Mouse (Mus musculus): ENCODE data around the gene 5730596B20Rik.

The 5730596B20Rik gene

DNA sequence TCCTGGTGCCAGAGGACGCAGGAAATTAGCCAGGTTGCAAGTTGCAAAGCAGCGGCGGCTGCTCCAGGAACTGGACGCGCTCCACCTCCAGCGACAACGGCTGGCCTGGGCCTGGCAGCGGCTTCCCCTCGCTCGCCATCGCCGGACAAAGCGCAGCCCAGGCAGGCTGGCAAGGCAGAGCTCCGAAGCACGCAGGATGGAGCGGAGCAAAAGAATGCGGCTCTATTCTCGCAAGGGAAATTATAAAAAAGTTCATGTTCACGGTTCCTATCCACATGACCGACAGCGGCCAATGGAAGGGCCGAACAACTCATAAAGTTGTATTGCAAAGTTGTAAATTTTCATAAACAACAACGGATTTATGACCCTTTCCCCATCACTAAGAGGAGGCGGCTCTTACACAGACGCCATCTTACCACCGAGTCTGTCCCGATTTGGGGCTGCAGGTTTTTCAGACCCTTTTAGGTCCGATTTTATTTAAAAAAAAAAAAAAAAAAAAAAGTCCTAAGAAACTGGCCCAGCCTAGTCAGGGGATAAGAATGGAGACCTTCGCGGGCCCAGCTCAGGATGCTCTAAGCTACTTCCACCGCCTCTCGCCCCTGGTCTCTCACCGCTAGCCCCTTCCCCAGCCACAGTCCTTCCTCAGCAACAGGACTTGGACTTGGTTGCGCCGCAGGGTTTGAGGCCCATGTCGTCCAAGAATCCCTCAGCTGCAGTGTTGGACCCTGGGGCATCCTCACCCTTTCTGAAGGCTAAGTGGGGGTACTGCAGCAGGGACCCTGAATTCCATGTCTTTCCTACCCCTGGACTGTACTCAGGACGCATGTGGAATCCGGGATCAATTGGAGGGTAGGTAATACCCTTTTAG, 36.1 kb downstream of the 5730596B20Rik start, which contains the start of the genes Hoxa3 and Gm28308:
Hoxa3 (minus strand) TSS at position 218 of the 868 bp plus-strand sequence.
Gm28308 (minus strand) TSS at position 221 of the 868 bp plus-strand sequence.
- no peak for DNase-seq (ENCODE audit: low spot score in 2 of 2)

GRCm38 (mm10) chr6:52214271-52214670, 37.0 kb downstream of the 5730596B20Rik start:
- no peak for DNase-seq (ENCODE audit: low spot score in 2 of 2)

DNA sequence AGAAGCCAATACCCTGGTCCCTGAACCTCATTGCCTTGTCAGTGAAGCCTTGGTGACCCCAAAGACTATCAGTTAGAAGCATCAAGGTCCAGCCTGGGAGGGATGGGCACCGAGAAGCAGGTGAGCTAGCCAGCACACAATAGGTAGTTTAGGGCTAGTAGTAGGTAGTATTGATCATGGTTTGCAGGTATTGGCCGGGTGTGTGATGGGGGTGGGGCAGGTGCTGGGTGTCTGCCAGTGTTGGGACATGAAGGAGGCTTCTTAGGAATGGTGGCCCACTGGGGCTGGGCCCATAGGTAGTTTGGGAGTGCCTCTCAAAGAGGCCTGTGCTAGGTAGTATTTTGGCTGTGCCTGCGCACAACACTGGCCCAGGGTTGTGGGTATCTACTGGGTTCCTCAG, 37.8 kb downstream of the 5730596B20Rik start:
- no peak for DNase-seq (ENCODE audit: low spot score in 2 of 2)

- DNase-seq (ENCODE audit: low spot score in 2 of 2) = no peak
Measured at GRCm38 (mm10) chr6:52215771-52216535, 38.7 kb downstream of the 5730596B20Rik start.

- no peak for DNase-seq (ENCODE audit: low spot score in 2 of 2)
Measured at GRCm38 (mm10) chr6:52216691-52217458, 39.6 kb downstream of the 5730596B20Rik start.

GRCm38 (mm10) chr6:52217459-52217768, 40.1 kb downstream of the 5730596B20Rik start:
- DNase-seq (ENCODE audit: low spot score in 2 of 2) = peak; percentile 32 to 40

DNA sequence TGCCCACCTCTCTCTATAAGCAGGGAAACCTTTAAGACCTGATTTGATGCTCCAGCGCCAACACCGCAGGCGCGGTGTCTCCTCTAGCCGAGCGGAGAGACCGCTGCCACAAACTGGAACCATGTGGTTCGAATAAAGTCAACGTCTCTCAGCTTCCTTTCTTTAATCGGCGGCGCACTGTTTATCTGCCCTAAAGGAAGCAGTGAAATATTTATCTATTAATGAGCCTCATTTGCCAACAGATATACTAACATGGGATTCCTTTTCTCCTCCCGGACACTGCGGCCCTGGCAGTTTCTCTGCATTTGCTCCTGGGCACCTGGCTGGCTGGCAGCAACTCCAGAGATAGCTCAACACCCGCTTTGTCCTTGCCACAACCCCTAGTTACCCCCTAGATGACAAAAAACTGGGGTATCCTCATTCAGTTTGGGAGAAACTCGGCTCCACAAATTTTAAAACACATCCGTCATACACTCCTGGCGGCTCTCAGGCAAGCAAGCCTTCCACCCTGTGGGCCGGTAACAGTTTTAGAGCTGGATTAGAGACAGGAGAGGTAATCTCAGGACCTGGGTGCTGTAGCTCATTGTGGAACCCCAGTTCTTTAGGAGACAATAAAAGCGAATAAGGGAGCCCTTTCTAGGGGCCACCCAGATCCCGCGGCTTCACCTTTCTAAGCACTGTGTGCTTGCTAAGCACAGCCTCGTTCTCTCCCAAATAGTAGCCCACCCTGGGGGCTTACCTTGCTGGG, 40.8 kb downstream of the 5730596B20Rik start:
- no peak for DNase-seq (ENCODE audit: low spot score in 2 of 2)

- no peak for DNase-seq (ENCODE audit: low spot score in 2 of 2)
Measured at GRCm38 (mm10) chr6:52218643-52219215, 41.4 kb downstream of the 5730596B20Rik start.

DNA sequence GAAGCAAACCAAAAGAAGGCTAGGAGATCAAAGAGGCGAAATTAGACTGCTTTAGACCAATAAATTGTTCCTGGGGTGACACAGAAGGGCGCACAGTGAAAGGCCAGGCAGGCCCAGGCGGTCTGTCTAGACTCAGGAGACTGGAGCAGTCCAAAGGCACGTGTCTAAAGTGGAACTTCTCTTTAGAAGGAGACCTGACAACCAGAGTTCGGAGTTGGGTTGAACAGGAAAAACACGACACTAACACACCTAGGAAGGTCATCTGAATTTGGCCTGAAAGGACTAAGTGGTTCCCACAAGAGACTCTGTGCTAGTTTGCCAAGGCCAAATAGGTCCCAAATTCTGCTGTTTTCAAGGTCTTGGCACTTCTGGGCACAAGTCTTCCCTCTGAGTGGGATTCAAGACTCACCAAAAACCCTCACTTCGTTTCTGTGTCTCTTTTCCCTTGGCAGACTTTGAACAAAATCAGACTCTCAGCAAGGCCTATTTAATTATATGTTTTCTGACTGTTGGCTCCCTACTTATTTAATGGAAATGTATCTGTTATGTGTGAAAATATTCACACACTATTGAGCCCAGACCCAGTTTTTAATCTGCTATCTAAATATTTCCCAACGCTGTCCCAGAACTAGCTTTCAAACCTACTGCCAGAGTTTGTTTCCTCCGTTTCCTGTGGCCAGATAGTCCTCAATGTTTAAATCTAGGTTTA, 42.1 kb downstream of the 5730596B20Rik start:
- no peak for DNase-seq (ENCODE audit: low spot score in 2 of 2)

DNA sequence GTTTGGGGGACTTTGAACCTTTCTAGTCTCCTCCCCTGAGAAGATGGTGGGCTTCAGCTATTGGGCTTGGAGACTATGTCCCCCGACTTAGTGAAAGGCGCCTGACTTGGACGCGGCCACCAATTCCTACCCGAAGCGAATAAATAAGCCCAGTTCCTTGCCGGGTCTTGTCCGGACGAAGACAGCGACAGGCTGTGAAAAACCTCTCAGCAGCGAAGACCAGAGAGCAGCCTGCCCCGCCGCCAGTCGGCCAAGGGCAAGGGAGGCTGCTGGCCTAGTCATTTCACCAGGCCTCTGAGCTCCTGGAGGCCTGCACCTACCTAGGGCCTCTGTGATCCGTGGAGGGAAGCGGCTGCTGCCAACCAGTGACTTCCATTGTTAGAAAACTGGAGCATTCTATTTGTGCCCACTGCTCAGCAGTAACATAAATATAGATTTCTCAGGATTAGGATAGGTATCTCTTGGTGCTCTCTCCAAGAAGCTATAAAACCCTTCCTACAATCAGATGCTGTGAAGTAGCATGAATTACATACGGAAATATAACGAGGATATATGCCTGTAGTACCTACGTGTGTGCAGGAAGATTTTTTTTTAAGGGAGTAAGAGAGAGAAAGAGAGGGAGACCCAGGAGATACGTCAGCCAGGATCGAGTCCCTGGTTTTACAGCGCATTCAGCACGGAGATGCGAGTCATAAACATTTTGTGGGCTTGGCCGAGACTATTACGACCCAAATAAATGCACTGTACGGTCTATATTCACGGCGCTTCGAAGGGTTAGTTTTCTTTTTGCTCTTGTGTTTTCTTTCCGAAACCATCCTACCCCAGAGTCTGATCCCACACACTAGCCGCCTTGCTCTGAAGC, 42.9 kb downstream of the 5730596B20Rik start:
- DNase-seq (ENCODE audit: low spot score in 2 of 2) = no peak

- no peak for DNase-seq (ENCODE audit: low spot score in 2 of 2)
Measured at GRCm38 (mm10) chr6:52220865-52221310, 43.6 kb downstream of the 5730596B20Rik start.

GRCm38 (mm10) chr6:52221337-52221992, 44.2 kb downstream of the 5730596B20Rik start, which contains the start of gene Hoxa7:
Gene Hoxa7, minus strand, starts transcription at chr6:52221854.
- peak; percentile 56 to 66 for DNase-seq (ENCODE audit: low spot score in 2 of 2)

DNA sequence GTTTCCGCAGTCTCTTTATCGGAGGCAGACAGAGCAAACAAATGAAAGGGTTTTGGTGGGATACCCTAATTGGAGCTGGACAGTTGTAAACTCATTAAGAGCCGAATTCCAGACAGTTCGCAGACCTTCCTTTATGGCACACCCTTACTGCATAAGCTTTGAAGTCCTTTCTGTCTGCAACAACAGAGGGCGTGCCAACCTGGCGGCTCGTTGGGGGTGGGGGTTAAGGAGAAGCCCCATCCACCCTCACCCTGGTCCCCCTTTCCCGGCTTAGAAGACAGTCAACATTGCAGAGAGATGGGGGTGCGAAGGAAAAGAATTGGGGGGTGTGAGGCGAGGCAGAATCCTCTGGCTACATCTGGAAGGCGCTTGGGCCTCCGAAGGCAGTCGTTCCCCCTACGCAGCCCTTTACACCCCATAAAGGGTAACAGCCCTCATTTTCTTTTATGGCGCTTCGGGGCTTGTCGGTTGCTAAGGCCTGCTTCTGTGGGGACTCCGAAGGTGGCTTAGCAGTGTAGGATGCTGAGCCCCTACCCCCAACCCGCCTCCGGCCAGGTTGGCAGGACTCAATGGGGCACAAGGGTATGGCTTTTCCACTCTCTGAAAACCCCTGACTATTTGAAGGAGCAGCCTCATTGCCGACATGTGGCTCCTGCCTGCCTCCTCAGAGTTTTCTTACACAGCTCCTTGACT, 44.8 kb downstream of the 5730596B20Rik start:
- DNase-seq (ENCODE audit: low spot score in 2 of 2) = no peak

- DNase-seq (ENCODE audit: low spot score in 2 of 2) = no peak
Measured at GRCm38 (mm10) chr6:52222729-52223128, 45.4 kb downstream of the 5730596B20Rik start.

DNA sequence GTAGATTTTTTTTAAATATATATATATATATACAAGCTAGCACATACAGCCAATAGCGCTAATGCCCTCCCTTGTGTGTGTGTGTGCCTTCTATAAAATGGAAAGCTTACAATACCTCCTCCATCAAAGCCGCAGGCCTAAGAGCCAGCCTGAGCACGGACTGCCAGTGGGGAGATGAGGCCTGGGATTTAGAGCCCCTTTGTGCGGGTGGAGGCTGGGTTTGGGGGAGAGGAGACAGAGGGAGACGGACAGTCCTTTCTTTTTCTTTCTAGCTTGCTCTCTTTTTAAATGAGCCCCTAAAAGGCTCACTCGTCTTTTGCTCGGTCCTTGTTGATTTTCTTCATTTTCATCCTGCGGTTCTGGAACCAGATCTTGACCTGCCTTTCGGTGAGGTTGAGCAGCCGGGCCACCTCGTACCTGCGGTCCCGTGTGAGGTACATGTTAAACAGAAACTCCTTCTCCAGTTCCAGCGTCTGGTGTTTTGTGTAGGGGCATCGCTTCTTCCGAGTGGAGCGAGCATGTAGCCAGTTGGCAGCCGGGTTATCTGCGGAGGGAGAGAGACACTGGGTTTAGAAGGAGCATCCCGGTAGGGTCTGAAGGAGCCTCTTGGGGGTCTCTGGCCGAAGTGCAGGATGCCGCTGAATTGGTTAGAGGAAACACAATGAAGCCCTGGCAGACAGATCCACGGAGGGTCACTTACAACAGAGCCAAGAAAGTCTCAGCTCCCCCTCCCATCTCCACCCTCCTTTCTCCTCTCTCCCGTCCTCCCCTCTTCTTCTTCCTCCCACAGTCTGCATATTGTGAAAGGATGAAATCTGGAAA, 46.9 kb downstream of the 5730596B20Rik start:
- DNase-seq (ENCODE audit: low spot score in 2 of 2) = no peak

DNA sequence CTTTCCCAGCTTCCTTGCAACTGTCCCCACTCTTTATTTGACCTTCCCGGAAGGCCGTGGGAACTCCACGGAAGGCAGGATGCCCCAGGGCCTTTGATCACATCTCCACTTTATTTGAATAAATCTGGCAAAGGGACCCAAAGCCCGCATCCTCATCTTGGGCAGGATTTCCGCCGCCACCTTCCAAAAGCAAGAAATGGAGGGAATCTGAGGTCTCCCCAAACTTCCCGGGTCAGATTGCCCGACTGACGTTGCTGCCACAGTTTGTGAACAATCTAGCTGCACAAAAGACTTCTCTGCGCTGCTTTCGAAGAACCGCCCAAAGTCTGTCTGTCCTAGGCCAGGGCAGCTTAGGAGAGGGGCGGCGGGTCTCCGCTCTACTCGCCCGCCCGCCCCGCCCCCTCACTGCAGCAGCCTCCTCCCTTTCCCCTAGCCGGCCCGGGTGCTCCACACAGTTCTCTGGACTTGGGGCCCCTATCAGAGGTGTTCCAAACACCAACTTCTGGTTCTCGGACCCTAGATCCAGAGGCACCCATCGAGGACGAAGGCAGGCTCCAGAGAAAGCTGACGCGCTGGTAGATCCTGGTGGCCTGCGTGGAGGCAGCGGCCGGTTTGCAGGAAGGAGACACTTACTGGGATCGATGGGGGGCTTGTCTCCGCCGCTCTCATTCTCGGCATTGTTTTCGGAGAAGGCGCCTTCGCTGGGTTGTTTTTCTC, 47.8 kb downstream of the 5730596B20Rik start:
- DNase-seq (ENCODE audit: low spot score in 2 of 2) = no peak

All from spleen, postnatal 36 days (tissue).